Mouse (Mus musculus): ENCODE measurements at regions not wholly inside any gene's neighbourhood (a gene's known extent, or its start where the extent isn't known, plus 50 kb on each side); places are given as distances from the start of the nearest gene placed in this dataset.
A peak's percentile ranks its signal among the peaks of the same experiment; 100 is the strongest.
"Not testable (repeated sequence)": the region's sequence is repeated elsewhere in the genome, so short reads cannot be mapped to it uniquely, and the experiment has no call there.

DNA sequence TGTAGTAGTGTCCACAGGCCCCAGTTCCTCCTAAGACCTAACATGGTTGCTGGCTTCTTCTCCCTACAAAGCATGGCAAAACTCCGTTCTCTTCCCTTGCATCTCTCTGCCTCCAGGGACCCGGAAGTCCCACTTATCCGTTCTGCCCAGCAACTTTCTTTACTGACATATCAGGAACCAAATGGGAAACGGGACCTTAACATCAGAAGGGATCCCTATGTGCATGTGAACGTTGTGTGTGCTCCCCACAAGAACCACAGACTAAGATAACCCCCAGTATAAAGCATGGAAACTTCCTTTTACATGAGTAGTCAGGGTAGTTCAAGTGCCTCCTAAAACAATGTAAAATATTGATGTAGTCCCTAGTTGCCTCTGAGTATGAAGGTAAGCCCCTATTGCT, 61.6 kb downstream of the Zxdb start:
- DNase-seq, result no peak

DNA sequence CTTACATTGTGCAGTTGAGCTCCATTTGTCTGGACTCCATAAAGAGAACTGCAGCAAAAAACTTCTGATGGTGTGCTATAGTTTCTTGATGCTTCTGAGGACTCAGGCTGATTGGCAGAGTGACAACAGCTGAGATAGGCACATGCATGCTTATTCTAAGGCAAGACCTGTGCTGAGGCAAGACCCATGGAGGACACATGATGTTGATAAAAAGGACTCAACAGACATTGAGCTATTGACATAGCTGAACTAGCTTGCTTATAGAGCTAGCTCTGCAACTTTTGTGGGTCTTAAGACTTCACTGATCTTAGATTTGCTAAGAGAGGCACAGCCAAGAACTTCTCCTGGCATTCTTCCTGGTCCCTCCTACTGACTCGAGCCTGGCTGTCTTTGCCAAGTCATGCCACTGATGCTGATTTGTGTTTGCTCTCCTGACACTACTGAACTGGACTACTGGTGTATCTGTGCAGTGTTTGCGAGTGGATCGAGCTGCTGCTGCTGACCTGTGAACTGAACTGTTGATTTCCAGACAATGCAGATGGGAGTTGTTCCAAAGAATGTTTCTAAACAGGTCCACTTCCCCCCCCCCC, 64.1 kb downstream of the Zxdb start:
- no peak for DNase-seq

DNA sequence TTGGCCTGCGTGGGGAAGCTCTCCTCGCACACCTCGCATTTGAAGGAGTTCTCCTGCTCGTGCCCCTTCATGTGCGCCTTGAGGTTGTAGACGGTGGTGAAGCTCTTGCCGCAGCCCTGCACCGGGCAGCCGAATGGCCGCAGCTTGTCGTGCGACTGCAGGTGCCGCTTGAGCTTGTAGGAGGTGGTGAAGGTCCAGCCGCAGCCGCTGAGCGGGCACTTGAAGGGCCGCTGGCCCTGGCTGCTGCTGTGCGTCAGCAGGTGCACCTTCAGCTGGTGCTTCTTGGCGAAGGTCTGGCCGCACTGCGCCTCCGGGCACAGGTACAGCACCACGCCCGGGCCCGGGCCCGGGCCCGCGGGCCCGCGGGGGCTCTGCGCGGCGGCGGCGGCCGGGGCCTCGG, 72.5 kb downstream of the Zxdb start:
- not testable (repeated sequence) for DNase-seq

DNA sequence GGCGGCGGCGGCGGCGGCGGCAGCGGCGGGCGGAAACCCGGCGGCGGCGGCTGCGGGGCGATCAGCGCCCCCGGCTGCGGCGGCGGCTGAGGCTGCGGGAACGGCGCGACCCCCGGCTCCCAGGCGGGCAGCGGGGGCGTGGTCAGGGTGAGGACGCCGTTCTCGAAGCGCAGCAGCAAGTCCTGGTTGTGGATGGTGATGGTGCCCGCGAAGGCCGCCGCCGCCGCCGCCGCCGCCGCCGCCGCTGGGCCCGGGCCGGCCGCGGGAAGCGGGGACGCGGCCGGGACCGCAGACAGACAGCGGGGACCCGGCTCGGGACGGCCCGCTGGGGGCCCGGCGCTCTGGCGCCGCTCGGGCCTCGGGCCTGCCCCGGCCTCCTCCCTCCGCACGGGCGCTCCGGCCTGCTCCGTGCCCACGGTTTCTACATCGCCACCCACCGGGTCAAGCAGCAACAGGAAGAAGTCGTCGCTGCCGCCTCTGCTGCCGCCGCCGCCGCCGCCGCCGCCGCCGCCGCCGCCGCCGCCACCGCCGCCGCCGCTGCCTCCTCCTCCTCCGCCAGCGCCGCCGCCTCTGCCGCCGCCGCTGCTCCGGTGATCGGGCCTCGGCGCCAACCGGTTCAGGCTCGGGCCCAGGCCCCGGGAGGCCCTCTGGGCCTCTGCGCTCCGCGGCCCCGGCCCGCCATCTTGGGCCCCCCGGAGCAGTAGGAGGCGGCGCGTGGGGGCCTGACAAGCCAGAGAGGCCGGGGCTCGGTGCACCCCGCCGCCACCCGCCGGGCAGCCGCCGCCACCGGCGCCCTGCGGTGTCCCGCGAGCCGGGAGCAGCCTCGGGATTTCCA, 73.2 kb downstream of the Zxdb start:
- not testable (repeated sequence) for DNase-seq

DNA sequence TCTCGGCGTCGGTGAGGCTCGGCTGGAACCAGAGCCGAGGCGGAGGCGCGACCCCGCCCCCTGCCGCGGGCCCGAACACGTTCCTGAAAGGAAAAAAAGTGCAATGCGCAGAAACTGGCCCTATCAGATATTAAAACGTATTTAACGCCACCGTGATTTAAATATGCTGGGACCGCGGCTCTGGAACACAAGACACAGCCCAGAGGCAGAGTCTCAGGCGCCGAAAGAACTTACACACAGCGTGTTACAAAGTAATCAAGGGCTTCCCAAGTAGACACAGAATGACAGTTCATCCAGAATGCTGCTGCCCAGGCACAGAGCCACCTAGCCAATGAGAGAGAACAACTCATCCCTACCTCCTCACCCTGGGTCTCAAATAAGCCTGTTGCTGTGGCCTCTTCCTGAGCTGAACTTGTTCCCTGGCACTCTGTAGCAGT, 73.8 kb downstream of the Zxdb start:
- DNase-seq, result not testable (repeated sequence)

DNA sequence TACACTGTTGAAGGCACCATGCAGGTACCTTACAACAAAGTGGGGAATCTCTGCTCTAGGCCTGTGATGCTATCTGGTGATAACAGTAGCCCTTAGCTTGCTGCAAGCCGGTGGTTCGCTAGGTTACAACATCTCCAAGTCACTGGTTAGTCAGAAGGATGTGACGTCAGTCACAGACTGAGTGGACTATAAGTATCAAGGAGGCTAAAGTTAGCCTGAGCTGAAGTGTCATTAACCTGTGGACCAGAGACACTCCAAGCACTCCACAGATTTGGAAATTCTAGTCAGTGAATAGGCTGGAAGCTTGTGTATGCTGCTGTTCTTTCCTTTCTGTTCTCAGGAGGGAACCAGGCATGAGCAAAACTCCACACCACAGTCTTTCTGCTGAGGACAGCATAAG, 88.4 kb downstream of the Zxdb start:
- DNase-seq, result not testable (repeated sequence)

DNA sequence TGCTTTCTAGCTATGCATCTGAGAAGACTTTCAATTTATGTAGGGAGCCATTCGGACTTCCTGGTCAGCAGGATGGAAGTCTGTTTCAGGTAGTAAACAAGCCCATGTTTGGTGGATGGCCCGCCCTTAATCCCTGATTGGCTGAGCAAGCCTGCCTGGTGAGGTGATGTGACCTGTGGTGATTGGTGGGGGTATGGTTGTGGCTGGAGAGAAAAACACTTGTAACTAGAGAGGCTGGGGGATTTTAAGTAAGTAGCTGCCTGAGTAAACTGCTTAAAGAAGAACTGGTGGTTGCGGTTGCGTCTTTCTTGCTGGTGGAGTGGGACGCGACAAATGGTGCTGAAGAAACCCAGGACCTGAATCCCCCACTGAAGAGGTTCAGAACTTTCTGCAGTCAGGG, 103.2 kb downstream of the Zxdb start:
- DNase-seq, result not testable (repeated sequence)

DNA sequence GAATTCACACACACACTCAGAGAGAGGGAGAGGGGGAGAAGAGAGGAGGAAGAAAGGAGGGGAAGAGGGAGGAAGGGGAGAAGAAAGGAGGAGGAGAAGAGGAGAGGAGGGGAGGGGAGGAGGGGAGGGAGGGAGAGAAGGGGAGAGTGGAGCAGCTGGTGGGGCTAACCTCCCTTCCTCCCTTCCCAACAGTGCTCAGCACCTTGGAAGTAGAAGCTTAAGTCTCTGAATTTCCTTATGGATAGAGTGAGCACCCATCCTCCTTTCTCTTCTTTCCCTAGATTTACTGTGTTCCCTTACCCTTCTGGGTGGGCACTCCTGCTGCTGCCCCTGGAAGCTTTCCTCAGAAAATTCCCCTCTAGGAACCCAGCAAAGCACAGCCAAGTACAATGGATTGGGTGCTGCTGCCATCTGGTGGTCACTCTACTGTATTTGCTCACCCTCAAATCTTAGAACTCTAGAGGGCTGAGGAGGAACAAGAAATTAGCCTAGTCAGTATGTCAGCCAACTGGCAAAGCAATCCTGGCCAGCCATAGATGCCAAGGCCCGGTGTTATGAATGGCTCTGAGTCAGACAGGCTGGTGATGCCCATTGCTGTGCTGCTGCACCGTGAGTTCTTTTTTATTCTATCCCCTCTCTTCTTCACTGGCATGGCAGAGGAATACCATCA, 119.9 kb downstream of the Zxdb start:
- DNase-seq, result not testable (repeated sequence)

DNA sequence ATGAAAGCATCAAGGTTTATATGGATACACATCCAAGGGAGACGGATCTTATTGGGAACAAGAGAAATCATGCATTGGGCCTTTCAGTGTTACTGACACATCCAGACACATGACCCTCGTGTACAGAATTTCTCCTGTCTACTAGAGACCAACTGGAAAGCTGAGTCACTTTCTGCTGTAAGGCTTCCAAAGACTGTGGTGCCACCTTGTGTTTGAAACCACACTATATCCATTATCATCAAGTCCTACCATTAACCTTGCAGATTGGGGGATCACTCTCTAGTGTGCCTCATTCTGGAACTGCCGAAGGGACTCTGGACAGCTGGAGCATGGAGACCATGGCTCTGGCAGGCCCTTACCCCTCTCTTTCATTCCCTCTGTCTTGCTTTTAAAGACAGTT, 125.2 kb downstream of the Zxdb start:
- DNase-seq, result not testable (repeated sequence)

DNA sequence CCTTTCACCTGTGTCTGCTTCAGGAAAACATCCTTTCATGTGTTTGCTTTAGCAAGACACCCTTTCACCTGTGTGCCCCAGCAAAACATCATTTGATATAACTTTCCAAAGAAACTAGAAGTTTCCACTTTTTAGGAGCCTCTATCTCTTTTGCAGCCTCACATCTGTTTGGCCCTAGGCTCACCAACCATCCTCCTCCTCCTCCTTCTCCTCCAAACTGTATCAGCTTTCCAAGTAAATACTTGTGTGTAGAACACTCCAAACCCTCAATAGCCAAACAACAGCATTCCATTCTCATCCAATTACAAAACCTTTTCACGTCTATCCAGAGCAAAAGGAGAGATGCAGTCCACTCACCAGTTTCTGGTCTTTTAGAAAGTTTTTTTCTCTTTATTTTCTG, 133.1 kb downstream of the Zxdb start:
- no peak for DNase-seq

DNA sequence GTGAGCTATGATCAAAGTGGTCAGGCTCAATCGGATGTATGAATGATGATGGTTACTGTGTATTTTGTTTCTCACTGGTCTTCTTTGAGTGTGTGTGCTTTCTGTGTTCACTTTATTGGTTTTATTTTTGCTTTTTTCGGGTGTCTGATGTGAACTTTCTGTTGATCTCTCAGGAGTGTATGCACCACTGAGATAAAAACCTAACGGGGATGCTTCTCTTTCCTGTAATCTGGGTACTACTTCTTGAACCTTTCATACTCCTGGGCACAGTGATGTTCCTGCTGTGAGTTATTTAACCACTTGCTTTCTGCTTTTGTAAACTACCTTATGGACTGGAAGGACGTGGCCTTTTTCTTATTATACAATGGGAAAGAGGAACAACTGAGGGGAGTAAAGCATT, 133.6 kb downstream of the Zxdb start:
- DNase-seq, result no peak

DNA sequence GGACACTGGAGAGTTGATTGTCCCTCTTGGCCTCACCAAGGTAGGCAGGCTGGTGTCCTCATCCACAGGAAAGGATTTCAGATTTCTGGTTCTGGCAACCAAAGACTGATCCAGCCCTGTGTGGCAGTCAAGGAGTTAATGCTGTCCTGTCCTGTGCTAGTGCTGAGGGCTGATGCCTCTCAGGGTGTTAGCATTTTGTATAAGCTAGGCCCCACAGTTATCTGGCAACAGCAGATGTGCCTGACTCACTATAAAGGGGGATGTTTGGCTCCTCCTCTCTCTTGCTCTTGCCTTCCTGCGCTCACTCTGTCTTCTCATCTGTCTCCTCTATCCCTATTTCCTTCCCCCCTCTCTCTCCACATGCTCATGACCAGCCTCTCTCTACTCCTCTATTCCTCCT, 138.8 kb downstream of the Zxdb start:
- DNase-seq, result no peak

DNA sequence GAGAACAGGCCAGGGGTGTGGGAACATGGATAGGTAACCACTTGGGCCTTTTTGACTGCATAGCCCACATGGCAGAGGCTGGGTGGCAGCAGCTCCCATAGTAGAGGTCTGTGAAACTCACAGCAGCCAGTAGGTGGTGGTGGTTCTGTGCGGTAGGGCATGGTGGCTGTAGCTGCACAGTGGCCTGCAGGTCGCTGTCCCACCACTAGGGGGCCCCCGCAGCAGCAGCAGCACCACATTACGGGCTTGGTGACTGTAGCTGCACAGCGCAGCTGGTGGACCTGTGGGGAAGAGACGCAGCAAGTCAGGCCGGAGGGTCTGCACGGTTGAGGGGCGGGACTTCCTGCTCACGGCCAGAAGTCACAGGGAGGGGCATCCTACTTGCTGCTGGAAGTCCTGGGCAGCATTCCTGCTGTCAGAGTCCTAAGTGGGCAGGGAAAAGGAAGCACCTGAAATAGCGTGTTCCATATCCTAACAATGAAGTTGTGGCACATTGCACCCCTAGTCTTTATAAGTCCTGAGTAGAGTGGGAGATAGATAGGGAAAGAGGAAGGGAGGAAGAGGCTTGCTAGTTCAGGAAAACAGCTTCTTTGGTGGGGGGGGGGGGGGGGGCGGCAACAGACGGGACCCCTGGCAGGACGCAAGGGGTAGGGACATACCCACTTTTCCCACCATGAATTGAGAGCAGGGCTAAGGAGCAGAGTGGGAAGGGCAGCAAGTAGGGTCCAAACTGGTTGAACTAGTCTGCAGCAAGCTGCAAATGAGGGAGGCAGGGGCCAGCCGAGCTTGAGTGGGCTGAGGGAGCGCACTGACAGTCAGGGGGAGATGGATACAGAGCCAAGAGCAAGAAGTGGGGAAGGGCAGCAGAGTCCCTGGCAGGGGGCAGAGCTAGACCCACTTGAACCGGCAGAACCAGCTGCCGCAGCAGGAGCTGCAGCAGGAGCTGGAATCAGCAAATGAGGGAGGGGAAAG, 141.4 kb downstream of the Zxdb start:
- peak; percentile 81 for DNase-seq

DNA sequence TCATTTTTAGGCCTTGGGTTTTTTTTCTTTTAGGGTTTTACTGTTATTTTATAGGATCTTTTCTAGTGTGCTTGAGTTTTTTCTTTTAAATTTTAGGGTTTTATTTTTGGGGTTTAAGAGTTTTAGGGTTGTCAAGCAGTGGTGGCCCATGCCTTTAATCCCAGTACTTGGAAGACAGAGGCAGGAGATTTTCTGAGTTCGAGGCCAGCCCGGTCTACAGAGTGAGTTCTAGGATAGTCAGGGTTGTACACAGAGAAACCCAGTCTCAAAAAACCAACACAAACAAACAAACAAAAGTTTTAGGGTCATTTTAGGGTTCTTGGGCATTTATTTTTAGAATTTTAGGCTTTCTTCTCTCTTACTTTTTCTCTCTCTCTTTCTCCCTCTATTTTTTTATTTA, 142.9 kb downstream of the Spin4 start:
- not testable (repeated sequence) for DNase-seq

Data from gastrocnemius, postnatal 25 days (tissue).